Comparison of ENCODE assay signal across 11 mouse cellular contexts in the genomic region with DNA sequence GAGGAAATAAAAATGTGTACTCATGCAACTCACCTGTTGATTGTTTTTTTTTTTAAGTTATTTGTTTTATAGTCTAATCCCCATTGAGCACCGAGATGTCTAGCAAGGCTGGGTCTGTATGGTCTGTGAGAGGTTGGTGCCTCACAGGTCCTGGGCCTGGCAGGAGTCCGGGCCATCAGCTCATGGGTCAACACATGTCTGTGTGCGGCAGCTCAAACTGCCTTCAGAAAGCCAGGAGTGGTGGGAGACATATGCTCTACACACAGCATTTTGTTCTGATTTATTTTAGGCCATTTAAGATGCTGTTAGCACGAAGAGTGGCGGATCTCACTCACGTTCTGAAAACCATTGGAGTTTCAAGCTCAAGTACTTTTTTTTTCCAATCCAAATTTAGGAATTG.
DNase-seq lines count a peak whose midpoint lies in the region; ATAC-seq and TF ChIP-seq lines count a peak whose summit lies in the region.
"Had no signal": no experiment of that assay in that cellular context is flagged by ENCODE, and none has a peak within 500 bp of the region (broad histone marks: within the 10 kb centered on the region; RNA-seq: fewer than 3 reads in every experiment).

No protein-coding gene starts in this region.

- no peak for TF ChIP-seq CTCF in testis, adult 2 months (IDR thresholded peaks at IDR 0.05; ENCODE audit: control insufficient read depth, insufficient read depth, insufficient replicate concordance, low read depth, low read length)

- H3K4me1 ChIP-seq in hindbrain, embryonic 14.5 days (replicated peaks; ENCODE audit: control insufficient read depth, insufficient read depth, low read length), result peaks cover 60% of the 10 kb centered on the region
- peaks cover 6% of the 10 kb centered on the region for H3K4me1 ChIP-seq in hindbrain, embryonic 11.5 days (replicated peaks; ENCODE audit: control insufficient read depth, insufficient read depth, low read length)
- H3K4me1 ChIP-seq in testis, adult 2 months (ENCODE audit: control insufficient read depth, insufficient read depth, low read length), result peaks cover 2% of the 10 kb centered on the region
- peaks cover 51% of the 10 kb centered on the region for H3K4me1 ChIP-seq in midbrain, embryonic 15.5 days

- ATAC-seq in hindbrain, embryonic 14.5 days (ENCODE audit: low FRiP score), result no peak
- no peak for ATAC-seq in hindbrain, embryonic 11.5 days (ENCODE audit: low FRiP score)
- no peak for ATAC-seq in midbrain, embryonic 15.5 days (replicated peaks)

- H3K27me3 ChIP-seq in hindbrain, embryonic 14.5 days (ENCODE audit: control insufficient read depth, insufficient read depth, low read length), result peaks cover 51% of the 10 kb centered on the region
- peaks cover 90% of the 10 kb centered on the region for H3K27me3 ChIP-seq in hindbrain, embryonic 11.5 days (ENCODE audit: control insufficient read depth, insufficient read depth, low read length)
- no peaks in the 10 kb centered on the region for H3K27me3 ChIP-seq in testis, adult 2 months (ENCODE audit: control insufficient read depth, insufficient read depth, low read length)
- peaks cover 38% of the 10 kb centered on the region for H3K27me3 ChIP-seq in midbrain, embryonic 15.5 days (replicated peaks)

- no peak overlapping the region for H3K9ac ChIP-seq in hindbrain, embryonic 14.5 days
- no peak overlapping the region for H3K9ac ChIP-seq in hindbrain, embryonic 11.5 days (ENCODE audit: low read depth, low read length)
- no peak overlapping the region for H3K9ac ChIP-seq in midbrain, embryonic 15.5 days

- no peak overlapping the region for H3K4me3 ChIP-seq in hindbrain, embryonic 14.5 days (replicated peaks; ENCODE audit: low read length)
- no peak overlapping the region for H3K4me3 ChIP-seq in hindbrain, embryonic 11.5 days (ENCODE audit: low read depth, low read length)
- no peak overlapping the region for H3K4me3 ChIP-seq in testis, adult 2 months (ENCODE audit: control insufficient read depth, low read depth, low read length)
- no peak overlapping the region for H3K4me3 ChIP-seq in midbrain, embryonic 15.5 days

- no peak overlapping the region for H3K4me2 ChIP-seq in hindbrain, embryonic 14.5 days (replicated peaks)
- no peak overlapping the region for H3K4me2 ChIP-seq in hindbrain, embryonic 11.5 days (replicated peaks; ENCODE audit: low read depth, low read length)
- H3K4me2 ChIP-seq in midbrain, embryonic 15.5 days, result no peak overlapping the region

- H3K36me3 ChIP-seq in hindbrain, embryonic 14.5 days (replicated peaks; ENCODE audit: control insufficient read depth, insufficient read depth), result no peaks in the 10 kb centered on the region
- no peaks in the 10 kb centered on the region for H3K36me3 ChIP-seq in hindbrain, embryonic 11.5 days (ENCODE audit: control insufficient read depth, insufficient read depth, low read length)
- H3K36me3 ChIP-seq in testis, adult 2 months (ENCODE audit: control insufficient read depth, insufficient read depth, low read length), result no peaks in the 10 kb centered on the region
- no peaks in the 10 kb centered on the region for H3K36me3 ChIP-seq in midbrain, embryonic 15.5 days (replicated peaks)

- WGBS in hindbrain, embryonic 14.5 days, result 72% methylated on average over 6 of the region's 6 CpGs
- 83% methylated on average over 6 of the region's 6 CpGs for WGBS in hindbrain, embryonic 11.5 days
- 74% methylated on average over 6 of the region's 6 CpGs for WGBS in midbrain, embryonic 15.5 days

- no peaks in the 10 kb centered on the region for H3K9me3 ChIP-seq in hindbrain, embryonic 14.5 days (ENCODE audit: control insufficient read depth, low read length)
- no peaks in the 10 kb centered on the region for H3K9me3 ChIP-seq in hindbrain, embryonic 11.5 days (ENCODE audit: control insufficient read depth, low read length)
- H3K9me3 ChIP-seq in midbrain, embryonic 15.5 days, result no peaks in the 10 kb centered on the region
- H3K9me3 ChIP-seq: G1E had no signal

- no peak for DNase-seq in hindbrain, embryonic 14.5 days (ENCODE audit: low spot score)
- no peak for DNase-seq in hindbrain, embryonic 11.5 days (ENCODE audit: low spot score)
- DNase-seq in testis, postnatal 10 days (ENCODE audit: low spot score), result no peak
- peak; percentile 48 to 57 for DNase-seq in cerebellum, postnatal 36 days
- DNase-seq in frontal cortex, adult 2 months (ENCODE audit: extremely low spot score in 1 of 2, low spot score in 1 of 2), result no peak
- DNase-seq: heart, postnatal 14 days; lung, postnatal 14 days; thymus, adult 18-20 months had no signal

- peak overlapping the region; percentile 65 for H3K27ac ChIP-seq in hindbrain, embryonic 14.5 days
- H3K27ac ChIP-seq in hindbrain, embryonic 11.5 days (ENCODE audit: low read depth, low read length), result no peak overlapping the region
- peak overlapping the region; percentile 62; the same call in 1 of the 2 replicates for H3K27ac ChIP-seq in testis, adult 2 months (ENCODE audit: control insufficient read depth, insufficient read depth, low read depth, low read length)
- no peak overlapping the region for H3K27ac ChIP-seq in midbrain, embryonic 15.5 days

- TF ChIP-seq POLR2A in testis, adult 2 months (IDR thresholded peaks at IDR 0.05; ENCODE audit: control insufficient read depth, low read depth, low read length), result no peak

Comparison
In these comparisons a context has a peak if more than half of its experiments do, and no peak if none do; other contexts are left out.
1. H3K27ac ChIP-seq: peak in hindbrain, embryonic 14.5 days (single experiment) and testis, adult 2 months (single experiment); none in hindbrain, embryonic 11.5 days (single experiment) and midbrain, embryonic 15.5 days (single experiment).
2. DNase-seq: peak in cerebellum, postnatal 36 days (2 of 2); none in hindbrain, embryonic 14.5 days (single experiment), hindbrain, embryonic 11.5 days (single experiment), testis, postnatal 10 days (single experiment) and frontal cortex, adult 2 months (0 of 2).